Mouse (Mus musculus) myocyte (in vitro differentiated cells): ENCODE measurements around the gene Shc1. TPM values are rescaled to one million over a fixed set of nuclear protein-coding genes. Genes with fewer than 3 reads are reported as not detected.

Experiments used
- H3K27me3 ChIP-seq: one replicate; pipeline ENCODE4 v1.6.1; 2011; ENCODE audit not compliant: control insufficient read depth, insufficient read depth, insufficient read length
- H3K36me3 ChIP-seq: one replicate; pipeline ENCODE4 v1.6.1; 2011; ENCODE audit not compliant: control insufficient read depth, insufficient read depth
- H3K4me2 ChIP-seq: one replicate; pipeline ENCODE4 v1.6.1; 2011; ENCODE audit warnings: low read depth, control low read depth
- H3K4me3 ChIP-seq: one replicate; pipeline ENCODE4 v1.5.1; 2011; ENCODE audit warnings: mild to moderate bottlenecking, control low read depth, moderate library complexity
- H3K79me2 ChIP-seq: one replicate; pipeline ENCODE4 v1.6.1; 2011; ENCODE audit not compliant: control insufficient read depth, insufficient read depth
- H3ac ChIP-seq: one replicate; pipeline ENCODE4 v1.6.1; 2011; ENCODE audit not compliant: control insufficient read depth, insufficient read length
- CEBPB ChIP-seq: IDR thresholded peaks from 2 replicates; pipeline ENCODE4 v1.6.1; 2011; ENCODE audit warnings: mild to moderate bottlenecking, moderate library complexity; ENCODE audit not compliant: poor library complexity, insufficient read depth, severe bottlenecking
- E2F4 ChIP-seq: IDR thresholded peaks from one replicate; pipeline ENCODE4 v1.6.1; 2011; ENCODE audit warnings: mild to moderate bottlenecking, control low read depth, moderate library complexity; ENCODE audit not compliant: insufficient read depth
- MAX ChIP-seq: IDR thresholded peaks from one replicate; pipeline ENCODE4 v1.6.1; 2011; ENCODE audit warnings: low read depth, mild to moderate bottlenecking, control low read depth
- MYOD1 ChIP-seq, 3 experiments: IDR thresholded peaks; one replicate each; pipeline ENCODE4 v1.6.1; 2011; ENCODE audit warnings: control low read depth in 2 of 3, low read depth in 2 of 3, mild to moderate bottlenecking in 2 of 3, moderate library complexity in 1 of 3; ENCODE audit not compliant: insufficient read length in 2 of 3, control insufficient read depth in 1 of 3
- POLR2A ChIP-seq: IDR thresholded peaks from one replicate; pipeline ENCODE4 v1.6.1; 2011; ENCODE audit warnings: low read depth, mild to moderate bottlenecking, control low read depth, moderate library complexity; ENCODE audit not compliant: insufficient read length
- POLR2AphosphoS2 ChIP-seq: IDR thresholded peaks from one replicate; pipeline ENCODE4 v1.6.1; 2011; ENCODE audit warnings: low read depth, control low read depth; ENCODE audit not compliant: insufficient read length
- REST ChIP-seq: IDR thresholded peaks from one replicate; pipeline ENCODE4 v1.6.1; 2011; ENCODE audit warnings: mild to moderate bottlenecking, control low read depth, moderate library complexity; ENCODE audit not compliant: insufficient read depth, insufficient read length
- SRF ChIP-seq: IDR thresholded peaks from one replicate; pipeline ENCODE4 v1.6.1; 2011; ENCODE audit warnings: low read depth; ENCODE audit not compliant: control insufficient read depth, insufficient read length
- TCF12 ChIP-seq: IDR thresholded peaks from one replicate; pipeline ENCODE4 v1.6.1; 2011; ENCODE audit warnings: mild to moderate bottlenecking, control low read depth; ENCODE audit not compliant: poor library complexity, insufficient read depth, severe bottlenecking
- TCF3 ChIP-seq: IDR thresholded peaks from one replicate; pipeline ENCODE4 v1.6.1; 2011; ENCODE audit warnings: low read depth, control low read depth; ENCODE audit not compliant: insufficient read length
- USF1 ChIP-seq: IDR thresholded peaks from one replicate; pipeline ENCODE4 v1.6.1; 2011; ENCODE audit warnings: low read depth, mild to moderate bottlenecking, control low read depth, moderate library complexity
- polyA plus RNA-seq: library from polyadenylated mRNA; unstranded; fragments of >200 nt; fragmentation: generic; extraction: Trizol; gene quantifications from one replicate; pipeline ENCODE4 v1.2.1, GENCODE M21; 2012; ENCODE audit warnings: missing spikeins

Gene Shc1
- polyA plus RNA-seq, 1 experiment, result 95.5 TPM

DNA sequence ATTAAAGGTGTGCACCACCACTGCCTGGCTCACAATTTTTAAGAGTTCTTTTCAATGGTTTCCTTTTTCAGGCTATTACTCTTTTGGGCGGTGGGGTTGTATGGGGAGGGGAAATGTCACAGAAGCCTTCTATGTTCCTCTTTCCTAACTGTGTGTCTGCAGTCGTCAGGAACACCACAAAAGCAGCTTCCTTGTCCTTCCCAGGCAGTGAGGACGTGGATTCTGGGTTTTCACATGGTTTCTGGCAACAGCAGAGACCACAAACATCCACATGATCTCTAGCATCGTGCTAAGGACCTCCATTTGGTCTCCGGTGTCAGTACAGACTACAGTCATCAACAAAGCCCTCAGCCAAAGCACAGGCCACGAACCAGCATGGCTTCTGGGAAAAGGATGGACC is 55.6 kb downstream of the Shc1 start:
- Histone ChIP-seq H3K4me2 (no peak overlapping the region), H3K27me3 (no peaks in the 10 kb centered on the region), H3K36me3 (peaks cover 4% of the 10 kb centered on the region), H3ac (no peak overlapping the region), H3K4me3 (no peak overlapping the region), H3K79me2 (no peaks in the 10 kb centered on the region)
- TF ChIP-seq CEBPB, result no peak
- no peak for TF ChIP-seq TCF12
- TF ChIP-seq USF1, result no peak
- no peak for TF ChIP-seq SRF

- Histone ChIP-seq H3K4me3 (no peak overlapping the region), H3ac (no peak overlapping the region), H3K36me3 (no peaks in the 10 kb centered on the region), H3K27me3 (no peaks in the 10 kb centered on the region), H3K79me2 (no peaks in the 10 kb centered on the region), H3K4me2 (no peak overlapping the region)
- TF ChIP-seq USF1 (no peak), CEBPB (no peak), REST (no peak), MAX (no peak), POLR2AphosphoS2 (no peak), E2F4 (no peak), MYOD1 (IDR thresholded peaks at IDR 0.05; ENCODE audit: control insufficient read depth in 1 of 3, insufficient read length in 2 of 3, low read depth in 2 of 3) (no peak), POLR2A (no peak), TCF3 (no peak), TCF12 (no peak), SRF (no peak)
Observed at GRCm38 (mm10) chr3:89479055-89479454, 60.8 kb downstream of the Shc1 start.

Other genes starting within 250 kb of the Shc1 start
- 127 TPM for gene Scamp3, start 241.0 kb upstream of the Shc1 start, polyA plus RNA-seq
- gene Fam189b, start 235.3 kb upstream of the Shc1 start, polyA plus RNA-seq, result 15.0 TPM
- 52.5 TPM for gene Gba, start 215.5 kb upstream of the Shc1 start, polyA plus RNA-seq
- 5.9 TPM for gene Thbs3, start 203.3 kb upstream of the Shc1 start, polyA plus RNA-seq
- gene Mtx1, start 191.4 kb upstream of the Shc1 start, polyA plus RNA-seq, result 114 TPM
- gene Muc1, start 189.4 kb upstream of the Shc1 start, polyA plus RNA-seq, result 0.37 TPM
- 371 TPM for gene Krtcap2, start 172.5 kb upstream of the Shc1 start, polyA plus RNA-seq
- gene Trim46, start 172.1 kb upstream of the Shc1 start, polyA plus RNA-seq, result 15.2 TPM
- 222 TPM for gene Dpm3, start 159.1 kb upstream of the Shc1 start, polyA plus RNA-seq
- gene Slc50a1, start 147.9 kb upstream of the Shc1 start, polyA plus RNA-seq, result 48.7 TPM
- 8.2 TPM for gene Efna1, start 137.3 kb upstream of the Shc1 start, polyA plus RNA-seq
- gene Efna3, start 95.5 kb upstream of the Shc1 start, polyA plus RNA-seq, result 1.8 TPM
- gene Efna4, start 80.4 kb upstream of the Shc1 start, polyA plus RNA-seq, result 5.4 TPM
- 78.4 TPM for gene Adam15, start 68.4 kb upstream of the Shc1 start, polyA plus RNA-seq
- gene Dcst2, start 56.5 kb upstream of the Shc1 start, polyA plus RNA-seq, result 0.01 TPM
- 0.41 TPM for gene Dcst1, start 53.2 kb upstream of the Shc1 start, polyA plus RNA-seq
- gene Zbtb7b, start 23.7 kb upstream of the Shc1 start, polyA plus RNA-seq, result 47.0 TPM
- not detected for gene Lenep, start 15.7 kb upstream of the Shc1 start, polyA plus RNA-seq
- gene Flad1, start 6.6 kb upstream of the Shc1 start, polyA plus RNA-seq, result 19.8 TPM
- 113 TPM for gene Cks1b, start 60 bp upstream of the Shc1 start, polyA plus RNA-seq
- gene Pygo2, start 11.8 kb downstream of the Shc1 start, polyA plus RNA-seq, result 58.5 TPM
- gene Pbxip1, start 18.3 kb downstream of the Shc1 start, polyA plus RNA-seq, result 159 TPM
- gene Pmvk, start 36.1 kb downstream of the Shc1 start, polyA plus RNA-seq, result 67.9 TPM
- 0.68 TPM for gene Kcnn3, start 101.7 kb downstream of the Shc1 start, polyA plus RNA-seq